Mouse (Mus musculus) myocyte (in vitro differentiated cells): ENCODE data around the gene Plekhb2. TPM values are rescaled to one million over a fixed set of nuclear protein-coding genes. Genes with fewer than 3 reads are reported as not detected.

Experiments
- H3K27me3 ChIP-seq: one replicate; pipeline ENCODE4 v1.6.1; 2011; ENCODE audit not compliant: control insufficient read depth, insufficient read depth, insufficient read length
- H3K36me3 ChIP-seq: one replicate; pipeline ENCODE4 v1.6.1; 2011; ENCODE audit not compliant: control insufficient read depth, insufficient read depth
- H3K4me2 ChIP-seq: one replicate; pipeline ENCODE4 v1.6.1; 2011; ENCODE audit warnings: low read depth, control low read depth
- H3K4me3 ChIP-seq: one replicate; pipeline ENCODE4 v1.5.1; 2011; ENCODE audit warnings: mild to moderate bottlenecking, control low read depth, moderate library complexity
- H3K79me2 ChIP-seq: one replicate; pipeline ENCODE4 v1.6.1; 2011; ENCODE audit not compliant: control insufficient read depth, insufficient read depth
- H3ac ChIP-seq: one replicate; pipeline ENCODE4 v1.6.1; 2011; ENCODE audit not compliant: control insufficient read depth, insufficient read length
- CEBPB ChIP-seq: IDR thresholded peaks from 2 replicates; pipeline ENCODE4 v1.6.1; 2011; ENCODE audit warnings: mild to moderate bottlenecking, moderate library complexity; ENCODE audit not compliant: poor library complexity, insufficient read depth, severe bottlenecking
- E2F4 ChIP-seq: IDR thresholded peaks from one replicate; pipeline ENCODE4 v1.6.1; 2011; ENCODE audit warnings: mild to moderate bottlenecking, control low read depth, moderate library complexity; ENCODE audit not compliant: insufficient read depth
- MAX ChIP-seq: IDR thresholded peaks from one replicate; pipeline ENCODE4 v1.6.1; 2011; ENCODE audit warnings: low read depth, mild to moderate bottlenecking, control low read depth
- MYOD1 ChIP-seq, 3 experiments: IDR thresholded peaks; one replicate each; pipeline ENCODE4 v1.6.1; 2011; ENCODE audit warnings: control low read depth in 2 of 3, low read depth in 2 of 3, mild to moderate bottlenecking in 2 of 3, moderate library complexity in 1 of 3; ENCODE audit not compliant: insufficient read length in 2 of 3, control insufficient read depth in 1 of 3
- MYOG ChIP-seq, 3 experiments: IDR thresholded peaks; one replicate each; pipeline ENCODE4 v1.6.1; 2011; ENCODE audit warnings: control low read depth in 2 of 3, low read depth in 2 of 3, mild to moderate bottlenecking in 2 of 3; ENCODE audit not compliant: insufficient read length in 2 of 3, control insufficient read depth in 1 of 3, insufficient read depth in 1 of 3
- POLR2A ChIP-seq: IDR thresholded peaks from one replicate; pipeline ENCODE4 v1.6.1; 2011; ENCODE audit warnings: low read depth, mild to moderate bottlenecking, control low read depth, moderate library complexity; ENCODE audit not compliant: insufficient read length
- POLR2AphosphoS2 ChIP-seq: IDR thresholded peaks from one replicate; pipeline ENCODE4 v1.6.1; 2011; ENCODE audit warnings: low read depth, control low read depth; ENCODE audit not compliant: insufficient read length
- REST ChIP-seq: IDR thresholded peaks from one replicate; pipeline ENCODE4 v1.6.1; 2011; ENCODE audit warnings: mild to moderate bottlenecking, control low read depth, moderate library complexity; ENCODE audit not compliant: insufficient read depth, insufficient read length
- SRF ChIP-seq: IDR thresholded peaks from one replicate; pipeline ENCODE4 v1.6.1; 2011; ENCODE audit warnings: low read depth; ENCODE audit not compliant: control insufficient read depth, insufficient read length
- TCF12 ChIP-seq: IDR thresholded peaks from one replicate; pipeline ENCODE4 v1.6.1; 2011; ENCODE audit warnings: mild to moderate bottlenecking, control low read depth; ENCODE audit not compliant: poor library complexity, insufficient read depth, severe bottlenecking
- TCF3 ChIP-seq: IDR thresholded peaks from one replicate; pipeline ENCODE4 v1.6.1; 2011; ENCODE audit warnings: low read depth, control low read depth; ENCODE audit not compliant: insufficient read length
- USF1 ChIP-seq: IDR thresholded peaks from one replicate; pipeline ENCODE4 v1.6.1; 2011; ENCODE audit warnings: low read depth, mild to moderate bottlenecking, control low read depth, moderate library complexity
- polyA plus RNA-seq: library from polyadenylated mRNA; unstranded; fragments of >200 nt; fragmentation: generic; extraction: Trizol; gene quantifications from one replicate; pipeline ENCODE4 v1.2.1, GENCODE M21; 2012; ENCODE audit warnings: missing spikeins

Plekhb2 gene
- polyA plus RNA-seq, 1 experiment: 66.2 TPM

DNA sequence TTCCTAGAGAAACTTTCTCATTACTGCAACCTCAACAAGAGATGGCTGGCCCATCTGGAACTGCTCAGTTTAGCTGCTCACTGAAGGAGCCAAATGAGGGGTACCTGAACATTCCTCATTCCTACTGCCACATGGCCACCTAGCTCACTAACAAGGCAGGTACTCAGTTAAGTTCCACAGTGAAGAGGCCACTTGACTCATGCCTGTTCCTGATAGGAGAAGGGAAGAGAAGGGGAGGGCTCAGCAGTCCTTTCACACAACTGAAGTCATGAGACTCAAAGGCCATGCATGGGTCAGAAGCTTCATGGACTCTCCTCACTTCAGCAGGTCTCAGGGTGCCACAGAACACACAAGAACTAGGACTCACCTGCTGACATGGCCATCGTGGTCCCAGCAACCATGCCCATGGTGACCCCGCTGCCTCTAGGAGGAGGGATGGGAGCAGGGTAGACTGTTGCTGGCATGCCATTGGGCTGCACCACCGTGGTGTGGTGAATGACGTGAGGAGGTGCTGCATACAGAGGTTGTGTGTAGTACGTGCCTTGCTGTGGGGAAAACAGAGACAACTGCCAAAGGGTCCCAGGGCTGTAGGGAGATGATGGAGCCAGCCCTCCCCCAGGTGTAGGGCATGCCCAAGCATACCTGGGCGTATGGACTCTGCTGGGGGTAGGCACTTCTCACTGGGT is 30.4 kb upstream of the Plekhb2 start:
- H3K4me3 ChIP-seq: no peak overlapping the region
- TF ChIP-seq TCF12 (no peak), MAX (no peak), MYOD1 (IDR thresholded peaks at IDR 0.05; ENCODE audit: control insufficient read depth in 1 of 3, insufficient read length in 2 of 3, low read depth in 2 of 3) (no peak), POLR2AphosphoS2 (no peak), SRF (no peak), MYOG (IDR thresholded peaks at IDR 0.05; ENCODE audit: control insufficient read depth in 1 of 3, insufficient read depth in 1 of 3, insufficient read length in 2 of 3, low read depth in 2 of 3) (no peak), TCF3 (no peak), E2F4 (no peak), REST (no peak), USF1 (no peak), POLR2A (no peak), CEBPB (no peak)
- no peak overlapping the region for H3K4me2 ChIP-seq
- H3K27me3 ChIP-seq: no peaks in the 10 kb centered on the region
- H3ac ChIP-seq: no peak overlapping the region
- peaks cover 30% of the 10 kb centered on the region for H3K36me3 ChIP-seq
- H3K79me2 ChIP-seq: peaks cover 44% of the 10 kb centered on the region

DNA sequence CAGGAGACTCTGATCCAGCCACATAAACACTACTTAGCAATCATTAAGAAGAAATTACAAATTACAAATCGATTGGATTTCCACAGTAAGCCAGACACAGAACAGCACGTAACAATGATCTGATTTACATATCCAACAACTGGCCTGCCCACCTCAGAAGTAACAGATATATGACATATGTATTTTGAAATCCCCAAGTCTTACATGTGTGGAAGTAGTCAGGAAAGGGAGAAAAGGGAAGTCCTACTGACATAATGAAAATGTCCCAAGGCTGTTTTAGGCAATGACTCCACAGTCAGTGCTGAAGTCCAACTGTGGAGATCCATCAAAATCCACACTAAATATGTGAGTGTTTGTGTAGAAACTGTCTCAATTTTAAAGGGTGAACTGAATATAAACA is 28.4 kb upstream of the Plekhb2 start:
- Histone ChIP-seq H3K27me3 (no peaks in the 10 kb centered on the region), H3ac (no peak overlapping the region), H3K36me3 (peaks cover 37% of the 10 kb centered on the region), H3K4me2 (no peak overlapping the region), H3K4me3 (no peak overlapping the region), H3K79me2 (peaks cover 65% of the 10 kb centered on the region)
- no peak for TF ChIP-seq USF1
- no peak for TF ChIP-seq POLR2A
- no peak for TF ChIP-seq TCF12
- no peak for TF ChIP-seq REST
- no peak for TF ChIP-seq MAX
- no peak for TF ChIP-seq MYOD1 (IDR thresholded peaks at IDR 0.05; ENCODE audit: control insufficient read depth in 1 of 3, insufficient read length in 2 of 3, low read depth in 2 of 3)
- no peak for TF ChIP-seq E2F4
- no peak for TF ChIP-seq MYOG (IDR thresholded peaks at IDR 0.05; ENCODE audit: control insufficient read depth in 1 of 3, insufficient read depth in 1 of 3, insufficient read length in 2 of 3, low read depth in 2 of 3)
- no peak for TF ChIP-seq CEBPB
- no peak for TF ChIP-seq SRF
- TF ChIP-seq TCF3: no peak
- TF ChIP-seq POLR2AphosphoS2: no peak

DNA sequence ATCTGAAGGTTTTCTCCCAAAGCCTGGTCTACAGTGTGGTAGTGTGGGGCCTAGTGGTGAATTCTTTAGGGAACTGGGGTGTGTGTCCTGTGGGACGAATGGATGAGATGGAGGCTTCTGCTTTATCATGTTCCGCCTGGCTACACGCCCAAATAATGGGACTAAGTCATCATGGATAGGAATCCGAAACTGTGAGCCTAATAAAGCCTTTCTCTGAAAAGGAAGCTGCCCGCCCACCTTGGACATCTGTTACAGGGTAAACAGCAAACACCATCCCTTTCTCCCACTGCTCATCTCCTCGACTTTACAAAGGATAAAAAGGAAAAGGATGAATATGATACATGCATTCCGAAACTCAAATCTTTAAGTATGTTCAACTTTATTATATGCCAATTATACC is 27.8 kb upstream of the Plekhb2 start:
- Histone ChIP-seq H3K79me2 (peaks cover 71% of the 10 kb centered on the region), H3K4me2 (no peak overlapping the region), H3ac (no peak overlapping the region), H3K4me3 (no peak overlapping the region), H3K36me3 (peaks cover 37% of the 10 kb centered on the region), H3K27me3 (no peaks in the 10 kb centered on the region)
- TF ChIP-seq TCF12 (no peak), USF1 (no peak), MAX (no peak), SRF (no peak), REST (no peak), E2F4 (no peak), MYOG (IDR thresholded peaks at IDR 0.05; ENCODE audit: control insufficient read depth in 1 of 3, insufficient read depth in 1 of 3, insufficient read length in 2 of 3, low read depth in 2 of 3) (no peak), POLR2AphosphoS2 (no peak), CEBPB (no peak), POLR2A (no peak), MYOD1 (IDR thresholded peaks at IDR 0.05; ENCODE audit: control insufficient read depth in 1 of 3, insufficient read length in 2 of 3, low read depth in 2 of 3) (no peak), TCF3 (no peak)

DNA sequence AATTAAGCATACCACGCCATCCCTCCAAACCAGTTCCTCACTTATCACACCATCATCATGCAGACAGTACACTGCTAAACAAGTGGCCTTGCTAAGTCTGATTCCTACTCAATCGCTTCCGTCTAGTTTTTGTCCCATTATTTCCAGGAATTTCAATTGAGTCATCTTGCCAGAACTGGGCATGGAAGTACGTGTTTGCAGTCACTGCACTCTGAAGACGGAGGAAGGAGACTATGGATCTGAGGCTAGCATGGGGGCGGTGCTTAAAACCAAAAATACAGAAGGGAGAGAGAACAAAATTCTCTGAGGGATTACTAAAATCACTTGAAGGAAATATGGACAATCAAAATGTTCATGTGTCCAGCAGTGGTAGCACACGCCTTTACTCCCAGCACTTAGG is 27.0 kb upstream of the Plekhb2 start:
- Histone ChIP-seq H3K4me3 (no peak overlapping the region), H3K27me3 (no peaks in the 10 kb centered on the region), H3ac (no peak overlapping the region), H3K36me3 (peaks cover 39% of the 10 kb centered on the region), H3K79me2 (peaks cover 78% of the 10 kb centered on the region), H3K4me2 (no peak overlapping the region)
- no peak for TF ChIP-seq MYOG (IDR thresholded peaks at IDR 0.05; ENCODE audit: control insufficient read depth in 1 of 3, insufficient read depth in 1 of 3, insufficient read length in 2 of 3, low read depth in 2 of 3)
- no peak for TF ChIP-seq TCF3
- TF ChIP-seq CEBPB: no peak
- TF ChIP-seq SRF: no peak
- TF ChIP-seq POLR2A: no peak
- no peak for TF ChIP-seq POLR2AphosphoS2
- TF ChIP-seq TCF12: no peak
- no peak for TF ChIP-seq MYOD1 (IDR thresholded peaks at IDR 0.05; ENCODE audit: control insufficient read depth in 1 of 3, insufficient read length in 2 of 3, low read depth in 2 of 3)
- TF ChIP-seq USF1: no peak
- TF ChIP-seq MAX: no peak
